Mouse (Mus musculus) liver, adult 2 months (tissue): ENCODE results near the gene Xpo1. TPM values are rescaled to one million over a fixed set of nuclear protein-coding genes. Genes with fewer than 3 reads are reported as not detected.

Source experiments
- DNase-seq: peaks from one replicate; pipeline ENCODE4 v3.0.0-alpha.2; 2011; ENCODE audit warnings: low read depth, low spot score; ENCODE audit errors: extremely low read depth
- H3K27ac ChIP-seq: fragments of 200-500 bp; replicated peaks from 2 replicates; pipeline ENCODE4 v1.5.1; 2012; ENCODE audit warnings: low read depth, mild to moderate bottlenecking, control low read depth, inconsistent platforms, low read length; ENCODE audit not compliant: insufficient read depth
- H3K27me3 ChIP-seq: fragments of 200-500 bp; 2 replicates; pipeline ENCODE4 v1.6.1; 2012; ENCODE audit warnings: mild to moderate bottlenecking, moderate library complexity, low read length, inconsistent platforms; ENCODE audit not compliant: control insufficient read depth, insufficient read depth
- H3K36me3 ChIP-seq: fragments of 200-500 bp; 2 replicates; pipeline ENCODE4 v1.6.1; 2012; ENCODE audit warnings: low read length, inconsistent platforms; ENCODE audit not compliant: control insufficient read depth, insufficient read depth
- H3K4me1 ChIP-seq: fragments of 200-500 bp; 2 replicates; pipeline ENCODE4 v1.6.1; 2011; ENCODE audit warnings: low read length; ENCODE audit not compliant: control insufficient read depth, insufficient read depth
- H3K4me3 ChIP-seq: fragments of 200-500 bp; 2 replicates; pipeline ENCODE4 v1.5.1; 2011; ENCODE audit warnings: low read depth, mild to moderate bottlenecking, control low read depth, low read length, moderate library complexity; ENCODE audit not compliant: insufficient read depth
- H3K79me2 ChIP-seq: fragments of 200-500 bp; 2 replicates; pipeline ENCODE4 v1.6.1; 2012; ENCODE audit warnings: inconsistent platforms, mild to moderate bottlenecking, low read length, moderate library complexity; ENCODE audit not compliant: control insufficient read depth, insufficient read depth
- H3K9ac ChIP-seq: fragments of 200-500 bp; 2 replicates; pipeline ENCODE4 v1.6.1; 2012; ENCODE audit warnings: low read depth, mild to moderate bottlenecking, control low read depth, inconsistent platforms, low read length
- CTCF ChIP-seq: fragments of 200-500 bp; IDR thresholded peaks from 2 replicates; pipeline ENCODE4 v1.5.1; 2011; ENCODE audit warnings: low read depth, low read length, control low read depth
- POLR2A ChIP-seq: fragments of 200-500 bp; IDR thresholded peaks from 2 replicates; pipeline ENCODE4 v1.6.1; 2011; ENCODE audit warnings: low read length, control low read depth; ENCODE audit not compliant: insufficient read depth; ENCODE audit errors: extremely low read depth
- WGBS: fragments of 180-500 bp; shearing (Covaris S2); methylation state at CpG from one replicate; pipeline ENCODE4 v1.1.7; 2018; 5-methylcytosine and 5-hydroxymethylcytosine counted together
- polyA plus RNA-seq: library from polyadenylated mRNA; depleted of rRNA; stranded (reverse); fragments of >200 nt; gene quantifications from 2 replicates; pipeline ENCODE4 v1.2.3, GENCODE M21; 2012; rRNA removed
- total RNA-seq: library from RNA; depleted of rRNA; stranded (reverse); fragments of >200 nt; gene quantifications from 2 replicates; pipeline ENCODE4 v1.2.3, GENCODE M21; 2014; rRNA removed

The Xpo1 gene
- total RNA-seq (23.0 and 31.0 TPM in 2 replicates), polyA plus RNA-seq (1.6 and 1.8 TPM in 2 replicates)

DNA sequence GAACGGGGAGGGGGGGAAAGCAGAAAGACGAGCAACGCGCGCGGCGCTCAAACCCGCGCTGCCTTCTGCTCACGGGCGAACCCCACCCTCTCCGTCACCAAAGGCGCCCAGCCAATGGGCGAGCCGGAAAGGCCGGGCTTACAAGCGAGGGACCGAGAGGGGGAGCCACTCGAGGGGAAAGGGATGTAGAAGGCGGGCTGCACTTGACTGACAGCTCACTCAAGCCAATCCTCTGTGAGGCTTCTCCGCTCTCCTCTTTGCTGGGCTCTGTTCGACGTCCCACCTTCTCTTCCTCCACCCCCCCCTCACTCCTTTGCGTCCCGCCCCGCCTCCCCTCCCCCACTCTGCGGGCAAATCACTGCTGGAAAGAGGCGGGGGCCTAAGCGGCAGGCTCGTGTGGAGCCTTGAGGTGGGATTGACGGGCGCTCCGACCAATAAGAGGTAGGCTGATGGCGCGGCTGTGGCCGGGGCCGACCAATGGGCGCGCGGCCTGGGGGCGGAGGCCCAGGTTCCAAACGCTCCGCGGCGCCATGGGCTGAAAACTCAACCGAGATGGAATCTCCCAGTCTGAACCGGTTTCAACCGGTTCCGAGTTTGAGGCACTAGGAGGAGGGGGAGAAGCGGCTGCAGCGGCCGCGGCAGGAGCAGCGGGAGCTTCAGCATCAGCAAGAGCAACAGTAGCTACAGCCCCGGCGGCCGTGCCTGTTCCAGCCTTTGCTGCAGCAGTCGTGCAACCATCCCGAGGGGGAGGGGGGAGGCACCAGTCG lies at the start of gene Xpo1:
Gene Xpo1, plus strand, starts transcription at position 615 of the 767 bp plus-strand sequence.
- TF ChIP-seq POLR2A (peak; percentile 72), CTCF (peak; percentile 75)
- Histone ChIP-seq H3K27me3 (no peaks in the 10 kb centered on the region), H3K9ac (peak within 1 kb of the TSS; percentile 93), H3K79me2 (peaks cover 20% of the 10 kb centered on the region; the same call in 1 of the 2 replicates), H3K27ac (peak within 1 kb of the TSS; percentile 84), H3K36me3 (no peaks in the 10 kb centered on the region), H3K4me1 (peaks cover 9% of the 10 kb centered on the region), H3K4me3 (peak within 1 kb of the TSS; percentile 96)
- WGBS, result under 1% methylated on average over 59 of the region's 60 CpGs
- DNase-seq, result peak; percentile 99

DNA sequence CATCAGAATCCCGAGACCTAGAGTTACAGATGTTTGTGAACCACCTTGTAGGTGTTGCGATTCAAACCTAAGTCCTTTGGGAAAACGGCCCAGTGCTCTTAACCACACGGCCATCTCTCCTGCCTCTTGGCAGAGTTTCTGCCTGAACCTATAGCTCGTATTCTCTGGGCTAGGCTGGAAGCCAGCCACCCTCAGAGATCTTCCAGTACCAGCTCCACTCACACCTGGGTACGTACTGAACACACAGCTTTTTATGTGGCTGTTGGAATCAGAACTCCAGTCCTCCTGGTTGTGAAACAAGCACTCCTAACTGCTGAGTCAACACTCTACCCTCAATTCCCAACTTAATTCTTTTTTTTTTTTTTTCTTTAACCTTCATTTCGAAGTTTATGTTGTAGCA lies 46.1 kb upstream of the Xpo1 start:
- no peak for DNase-seq
- WGBS, result 94% methylated on average over 7 of the region's 7 CpGs
- Histone ChIP-seq H3K9ac (no peak overlapping the region), H3K27ac (no peak overlapping the region), H3K36me3 (no peaks in the 10 kb centered on the region), H3K27me3 (no peaks in the 10 kb centered on the region), H3K4me1 (no peaks in the 10 kb centered on the region), H3K4me3 (no peak overlapping the region), H3K79me2 (no peaks in the 10 kb centered on the region)
- TF ChIP-seq CTCF (no peak), POLR2A (no peak)

DNA sequence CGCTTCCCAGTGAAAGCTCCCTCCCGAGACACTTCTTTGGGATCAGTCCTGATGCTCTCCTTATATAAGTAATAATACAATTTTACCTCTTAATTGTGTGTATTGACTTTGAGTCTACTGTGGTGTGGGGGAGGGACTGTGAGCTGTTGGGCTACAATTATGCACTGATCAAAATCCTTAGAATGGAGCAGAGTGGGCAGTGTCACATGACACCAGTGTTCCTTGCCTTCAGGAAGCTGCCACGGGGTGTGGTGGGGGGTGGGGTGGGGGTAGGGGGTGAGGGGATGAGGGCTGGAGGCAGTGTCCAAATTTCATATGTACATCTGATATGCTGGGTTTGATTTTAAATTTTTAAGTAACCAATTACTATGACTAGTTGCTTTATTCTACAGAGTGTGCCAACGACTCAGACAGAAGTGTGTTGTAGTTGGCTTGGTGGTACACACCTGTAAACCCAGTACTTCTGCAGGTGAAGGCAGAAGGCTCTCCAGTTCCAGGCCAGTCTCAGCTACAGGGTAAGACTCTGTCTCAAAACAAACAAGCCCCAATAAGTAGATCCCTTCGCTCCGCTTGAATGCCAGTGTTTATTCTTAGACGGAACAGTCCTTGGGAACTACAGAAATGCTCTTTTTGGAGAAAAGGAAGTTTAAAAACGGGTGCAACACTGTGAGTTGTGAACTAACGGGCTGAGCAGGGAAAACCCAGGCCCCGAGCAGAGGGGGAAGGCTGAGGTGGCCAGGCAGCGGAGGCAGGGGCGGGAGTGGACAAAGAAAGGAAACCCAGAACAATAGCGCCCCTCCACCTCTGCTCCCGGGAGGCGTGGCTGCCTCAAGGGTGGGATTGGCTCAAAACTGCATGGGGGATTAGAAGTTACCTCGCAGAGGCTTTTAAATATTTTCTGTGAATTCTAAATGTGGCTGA lies 45.0 kb upstream of the Xpo1 start:
- H3K27ac ChIP-seq, result no peak overlapping the region; the same call in 1 of the 2 replicates
- TF ChIP-seq POLR2A (no peak), CTCF (no peak)
- H3K36me3 ChIP-seq, result no peaks in the 10 kb centered on the region
- WGBS, result 29% methylated on average over 16 of the region's 16 CpGs
- no peaks in the 10 kb centered on the region for H3K27me3 ChIP-seq
- no peaks in the 10 kb centered on the region for H3K4me1 ChIP-seq
- no peaks in the 10 kb centered on the region for H3K79me2 ChIP-seq
- no peak overlapping the region for H3K4me3 ChIP-seq
- no peak overlapping the region; the same call in 1 of the 2 replicates for H3K9ac ChIP-seq
- no peak for DNase-seq

DNA sequence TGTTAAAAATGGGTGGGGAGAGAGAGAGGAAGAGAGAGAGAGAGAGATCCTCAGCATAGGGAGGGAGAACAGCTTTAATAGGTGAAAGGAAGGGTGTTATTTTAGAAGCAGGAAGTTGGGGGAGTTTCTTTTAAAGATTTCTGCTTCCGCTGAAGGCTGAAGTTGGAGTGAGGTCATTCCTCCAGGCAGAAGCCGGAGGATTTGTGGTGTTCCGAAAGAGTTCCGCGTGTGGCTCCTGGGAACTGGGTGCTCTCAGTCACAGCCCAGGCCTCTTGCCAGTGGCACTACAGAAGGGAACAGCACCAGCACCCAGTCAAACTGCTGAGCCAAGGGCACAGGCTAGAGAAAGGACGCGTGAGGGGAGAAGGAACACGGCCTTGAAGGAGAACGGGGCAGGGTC lies 38.4 kb upstream of the Xpo1 start:
- TF ChIP-seq CTCF (no peak), POLR2A (no peak)
- no peaks in the 10 kb centered on the region for H3K36me3 ChIP-seq
- H3K27me3 ChIP-seq, result no peaks in the 10 kb centered on the region
- H3K4me1 ChIP-seq, result 0 out of 2 replicates have a peak, but pooled peaks cover 4% of the 10 kb centered on the region
- peak overlapping the region; percentile 37 for H3K4me3 ChIP-seq
- peak overlapping the region; percentile 15; the same call in 1 of the 2 replicates for H3K27ac ChIP-seq
- no peaks in the 10 kb centered on the region for H3K79me2 ChIP-seq
- no peak overlapping the region for H3K9ac ChIP-seq
- peak; percentile 4 for DNase-seq
- WGBS, result 77% methylated on average over 9 of the region's 9 CpGs

DNA sequence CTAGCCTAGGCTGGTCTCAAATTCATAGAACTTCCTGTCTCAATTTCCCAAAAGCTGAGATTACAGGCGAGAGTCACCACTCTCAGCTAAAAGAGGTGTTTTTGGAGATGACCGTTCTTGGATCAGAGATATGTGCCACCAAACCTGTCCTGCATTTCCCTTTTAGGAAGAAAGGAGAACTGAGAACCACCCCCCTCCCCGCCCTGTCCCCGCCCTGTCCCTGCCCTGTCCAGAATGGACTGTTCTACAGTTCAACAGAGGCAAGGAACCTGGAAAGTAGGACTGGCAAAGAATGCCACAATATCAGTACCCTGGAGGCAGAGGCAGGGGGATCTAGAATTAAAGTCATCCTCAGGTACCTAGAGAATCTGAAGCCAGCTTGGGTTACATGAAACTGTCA lies 19.8 kb upstream of the Xpo1 start:
- no peak for DNase-seq
- TF ChIP-seq POLR2A (no peak), CTCF (no peak)
- Histone ChIP-seq H3K9ac (no peak overlapping the region), H3K4me3 (no peak overlapping the region), H3K27ac (no peak overlapping the region), H3K36me3 (no peaks in the 10 kb centered on the region), H3K4me1 (no peaks in the 10 kb centered on the region), H3K27me3 (no peaks in the 10 kb centered on the region), H3K79me2 (no peaks in the 10 kb centered on the region)
- 87% methylated on average over 4 of the region's 4 CpGs for WGBS
